Mouse (Mus musculus) embryonic facial prominence, embryonic 12.5 days (tissue): ENCODE measurements around the gene Zfp612. TPM values are rescaled to one million over a fixed set of nuclear protein-coding genes. Genes with fewer than 3 reads are reported as not detected.
"Not testable (repeated sequence)": the region's sequence is repeated elsewhere in the genome, so short reads cannot be mapped to it uniquely, and the experiment has no call there.

Experiments used
- ATAC-seq: fragments of 200-750 bp; cut with Nextera tagmentation; 2 replicates; pipeline ENCODE4 v1.8.0; 2017; ENCODE audit not compliant: insufficient number of reproducible peaks, insufficient read depth, low FRiP score, low TSS enrichment
- H3K27ac ChIP-seq: fragments of 300-500 bp; sonication (generic); 2 replicates; pipeline ENCODE4 v1.5.1; 2016; ENCODE audit warnings: mild to moderate bottlenecking
- H3K27me3 ChIP-seq: fragments of 300-500 bp; sonication (generic); 2 replicates; pipeline ENCODE4 v1.6.1; 2016; ENCODE audit warnings: mild to moderate bottlenecking, moderate library complexity
- H3K36me3 ChIP-seq: fragments of 300-500 bp; sonication (generic); 2 replicates; pipeline ENCODE4 v1.6.1; 2016; ENCODE audit warnings: mild to moderate bottlenecking
- H3K4me1 ChIP-seq: fragments of 300-500 bp; sonication (generic); 2 replicates; pipeline ENCODE4 v1.6.1; 2016
- H3K4me2 ChIP-seq: fragments of 300-500 bp; sonication (generic); replicated peaks from 2 replicates; pipeline ENCODE4 v1.6.1; 2016; ENCODE audit warnings: mild to moderate bottlenecking, moderate library complexity
- H3K4me3 ChIP-seq: fragments of 300-500 bp; sonication (generic); 2 replicates; pipeline ENCODE4 v1.5.1; 2016; ENCODE audit warnings: mild to moderate bottlenecking
- H3K9ac ChIP-seq: fragments of 300-500 bp; sonication (generic); 2 replicates; pipeline ENCODE4 v1.6.1; 2016; ENCODE audit warnings: mild to moderate bottlenecking, moderate library complexity
- H3K9me3 ChIP-seq: fragments of 300-500 bp; sonication (generic); 2 replicates; pipeline ENCODE4 v1.6.1; 2016; ENCODE audit warnings: mild to moderate bottlenecking, moderate library complexity
- WGBS: fragments of 180-500 bp; shearing (Covaris S2); methylation state at CpG from one replicate; pipeline ENCODE4 v1.1.7; 2016; 5-methylcytosine and 5-hydroxymethylcytosine counted together
- polyA plus RNA-seq: library from polyadenylated mRNA; unstranded; fragments of >200 nt; fragmentation: Nextera tagmentation; extraction: Ambion mirVana; gene quantifications from 2 replicates; pipeline ENCODE4 v1.2.1, GENCODE M21; 2016

Gene Zfp612
- polyA plus RNA-seq, result 11.2 and 11.8 TPM in 2 replicates

GRCm38 (mm10) chr8:110079282-110080221, at the start of gene Zfp612:
Zfp612 (plus strand) TSS chr8:110079746.
- Histone ChIP-seq H3K36me3 (peaks cover 7% of the 10 kb centered on the region; the same call in 1 of the 2 replicates), H3K9me3 (no peaks in the 10 kb centered on the region), H3K4me1 (peaks cover 6% of the 10 kb centered on the region; the same call in 1 of the 2 replicates), H3K27ac (no peak within 1 kb of the TSS), H3K9ac (peak within 1 kb of the TSS; percentile 67), H3K27me3 (no peaks in the 10 kb centered on the region), H3K4me2 (peak within 1 kb of the TSS; percentile 85), H3K4me3 (peak within 1 kb of the TSS; percentile 78)
- 6% methylated on average over 54 of the region's 54 CpGs for WGBS
- ATAC-seq, result peak; percentile 92

DNA sequence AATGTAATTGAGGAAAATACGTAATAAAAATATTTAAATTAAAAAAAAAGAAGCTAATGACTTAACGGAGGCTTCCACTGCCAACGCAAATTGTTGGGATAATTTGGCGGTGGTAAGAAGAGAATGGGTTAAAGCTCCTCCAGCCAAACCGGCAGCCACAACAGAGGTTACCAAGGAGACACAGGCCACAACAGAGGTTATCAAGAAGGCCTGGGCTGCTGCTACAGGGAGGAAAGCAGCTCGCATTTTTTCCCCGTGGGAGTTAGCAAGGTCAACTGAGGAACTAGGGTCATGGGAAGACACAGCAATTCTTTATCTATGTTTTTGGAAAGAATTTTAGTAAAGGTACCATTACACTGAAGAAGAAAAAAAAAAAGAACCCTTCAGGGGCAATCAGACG, 45.8 kb upstream of the Zfp612 start:
- H3K9me3 ChIP-seq, ATAC-seq, H3K36me3 ChIP-seq, H3K4me2 ChIP-seq, H3K9ac ChIP-seq, H3K4me1 ChIP-seq, H3K27me3 ChIP-seq, H3K4me3 ChIP-seq, H3K27ac ChIP-seq: not testable (repeated sequence)
- 25% methylated on average over 8 of the region's 8 CpGs for WGBS

GRCm38 (mm10) chr8:110034331-110034730, 45.2 kb upstream of the Zfp612 start:
- H3K4me3 ChIP-seq, result no peak overlapping the region
- ATAC-seq, result no peak
- H3K4me2 ChIP-seq, result no peak overlapping the region
- no peak overlapping the region for H3K9ac ChIP-seq
- H3K4me1 ChIP-seq, result no peaks in the 10 kb centered on the region
- WGBS, result 62% methylated on average over 4 of the region's 4 CpGs
- H3K27me3 ChIP-seq, result 0 out of 2 replicates have a peak, but pooled peaks cover 7% of the 10 kb centered on the region
- H3K27ac ChIP-seq, result no peak overlapping the region
- no peaks in the 10 kb centered on the region; the same call in 1 of the 2 replicates for H3K9me3 ChIP-seq
- no peaks in the 10 kb centered on the region for H3K36me3 ChIP-seq

GRCm38 (mm10) chr8:110036156-110036555, 43.4 kb upstream of the Zfp612 start:
- Histone ChIP-seq H3K4me3 (no peak overlapping the region), H3K36me3 (no peaks in the 10 kb centered on the region), H3K9ac (no peak overlapping the region), H3K4me2 (no peak overlapping the region), H3K27ac (no peak overlapping the region), H3K9me3 (no peaks in the 10 kb centered on the region), H3K4me1 (no peaks in the 10 kb centered on the region), H3K27me3 (0 out of 2 replicates have a peak, but pooled peaks cover 8% of the 10 kb centered on the region)
- 88% methylated on average over 2 of the region's 2 CpGs for WGBS
- no peak for ATAC-seq

DNA sequence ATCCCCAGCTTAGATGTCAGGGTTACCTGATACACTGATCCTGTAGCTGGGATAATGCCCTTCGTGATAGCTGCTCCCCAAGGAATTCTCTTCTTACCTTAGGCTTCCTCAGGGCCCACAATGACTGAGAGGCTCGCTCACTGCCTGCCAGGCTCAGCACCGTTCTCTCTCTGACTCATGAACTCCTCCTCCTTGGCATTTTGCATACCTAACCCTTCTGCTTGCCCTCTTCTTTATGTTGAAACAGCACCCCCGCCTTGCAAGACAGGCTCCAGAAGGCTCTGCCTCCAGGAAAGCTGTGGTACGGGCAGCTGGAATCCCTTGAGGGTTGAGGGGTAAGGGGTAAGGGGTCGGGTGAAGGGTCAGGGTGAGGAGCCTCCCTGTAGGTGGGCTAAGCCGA, 40.3 kb upstream of the Zfp612 start:
- ATAC-seq, result no peak
- H3K27me3 ChIP-seq, result 0 out of 2 replicates have a peak, but pooled peaks cover 8% of the 10 kb centered on the region
- H3K36me3 ChIP-seq, result no peaks in the 10 kb centered on the region
- no peak overlapping the region for H3K4me3 ChIP-seq
- H3K27ac ChIP-seq, result no peak overlapping the region
- H3K4me1 ChIP-seq, result no peaks in the 10 kb centered on the region
- H3K9ac ChIP-seq, result no peak overlapping the region
- no peaks in the 10 kb centered on the region for H3K9me3 ChIP-seq
- no peak overlapping the region for H3K4me2 ChIP-seq
- WGBS, result 27% methylated on average over 7 of the region's 7 CpGs

- WGBS, result 77% methylated on average over 5 of the region's 5 CpGs
- H3K27ac ChIP-seq, result no peak within 1 kb of the TSS
- no peak within 1 kb of the TSS for H3K4me2 ChIP-seq
- H3K27me3 ChIP-seq, result 0 out of 2 replicates have a peak, but pooled peaks cover 6% of the 10 kb centered on the region
- H3K9ac ChIP-seq, result no peak within 1 kb of the TSS
- H3K4me1 ChIP-seq, result no peaks in the 10 kb centered on the region
- no peak for ATAC-seq
- H3K9me3 ChIP-seq, result no peaks in the 10 kb centered on the region
- no peaks in the 10 kb centered on the region for H3K36me3 ChIP-seq
- H3K4me3 ChIP-seq, result no peak within 1 kb of the TSS
Measured at GRCm38 (mm10) chr8:110039659-110040058, 39.9 kb upstream of the Zfp612 start, which contains the start of gene Chst4. Chst4 (minus strand) TSS chr8:110039740.

DNA sequence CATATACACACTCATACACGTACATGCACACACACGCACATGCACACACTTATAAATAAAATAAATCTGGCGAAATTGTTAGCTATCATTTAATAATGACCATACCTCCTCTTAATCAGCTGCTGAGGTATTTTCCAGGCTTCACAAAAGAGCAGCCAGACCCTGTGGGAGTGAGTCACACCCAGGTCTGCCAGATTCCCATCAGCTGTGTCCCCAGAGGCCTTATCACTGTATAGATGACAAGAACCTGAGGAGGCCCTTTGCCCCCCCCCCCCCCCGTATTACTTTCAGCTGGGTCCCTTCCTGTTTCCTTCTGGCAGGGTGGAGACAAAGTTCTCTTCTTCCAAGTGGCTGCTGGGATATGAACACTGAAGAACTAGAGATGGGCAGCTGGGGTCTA, 39.0 kb upstream of the Zfp612 start:
- Histone ChIP-seq H3K4me3 (no peak overlapping the region), H3K27me3 (0 out of 2 replicates have a peak, but pooled peaks cover 3% of the 10 kb centered on the region), H3K36me3 (no peaks in the 10 kb centered on the region), H3K9ac (no peak overlapping the region), H3K4me2 (no peak overlapping the region), H3K9me3 (no peaks in the 10 kb centered on the region), H3K4me1 (no peaks in the 10 kb centered on the region), H3K27ac (no peak overlapping the region)
- 75% methylated on average over 4 of the region's 4 CpGs for WGBS
- no peak for ATAC-seq

DNA sequence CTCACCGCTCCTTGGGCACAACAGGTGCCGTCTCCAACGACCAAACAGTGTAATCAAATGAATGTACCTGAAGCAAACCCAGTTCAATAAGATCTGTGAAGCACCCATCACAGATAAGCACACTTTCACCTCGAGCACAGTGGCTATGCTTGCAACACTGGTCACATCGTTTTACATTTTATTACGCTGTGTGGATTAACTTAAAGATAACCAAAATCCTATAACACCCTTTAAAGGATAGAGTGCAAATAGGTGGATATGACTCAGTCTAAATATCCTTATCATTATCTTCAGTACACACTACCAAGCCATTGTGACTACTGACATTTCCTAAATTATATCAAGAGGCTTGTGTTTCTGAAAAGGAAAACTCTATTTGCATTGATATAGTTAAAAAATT, 28.3 kb upstream of the Zfp612 start:
- H3K9me3 ChIP-seq, result no peaks in the 10 kb centered on the region
- no peak overlapping the region for H3K9ac ChIP-seq
- WGBS, result 80% methylated on average over 6 of the region's 6 CpGs
- no peak overlapping the region for H3K4me2 ChIP-seq
- H3K4me3 ChIP-seq, result no peak overlapping the region
- ATAC-seq, result no peak
- H3K27me3 ChIP-seq, result no peaks in the 10 kb centered on the region
- H3K27ac ChIP-seq, result no peak overlapping the region
- H3K36me3 ChIP-seq, result no peaks in the 10 kb centered on the region
- H3K4me1 ChIP-seq, result no peaks in the 10 kb centered on the region

- Histone ChIP-seq H3K36me3 (no peaks in the 10 kb centered on the region), H3K27ac (no peak overlapping the region), H3K4me2 (no peak overlapping the region), H3K4me1 (no peaks in the 10 kb centered on the region), H3K4me3 (no peak overlapping the region), H3K9me3 (no peaks in the 10 kb centered on the region), H3K27me3 (no peaks in the 10 kb centered on the region), H3K9ac (no peak overlapping the region)
- 77% methylated on average over 8 of the region's 8 CpGs for WGBS
- no peak for ATAC-seq
Measured at GRCm38 (mm10) chr8:110058207-110058606, 21.3 kb upstream of the Zfp612 start.

GRCm38 (mm10) chr8:110064161-110064560, 15.4 kb upstream of the Zfp612 start:
- 80% methylated on average over 9 of the region's 9 CpGs for WGBS
- Histone ChIP-seq H3K27ac (no peak overlapping the region), H3K4me2 (no peak overlapping the region), H3K36me3 (no peaks in the 10 kb centered on the region), H3K4me1 (no peaks in the 10 kb centered on the region), H3K9ac (no peak overlapping the region), H3K27me3 (no peaks in the 10 kb centered on the region), H3K9me3 (no peaks in the 10 kb centered on the region), H3K4me3 (no peak overlapping the region)
- ATAC-seq, result no peak

DNA sequence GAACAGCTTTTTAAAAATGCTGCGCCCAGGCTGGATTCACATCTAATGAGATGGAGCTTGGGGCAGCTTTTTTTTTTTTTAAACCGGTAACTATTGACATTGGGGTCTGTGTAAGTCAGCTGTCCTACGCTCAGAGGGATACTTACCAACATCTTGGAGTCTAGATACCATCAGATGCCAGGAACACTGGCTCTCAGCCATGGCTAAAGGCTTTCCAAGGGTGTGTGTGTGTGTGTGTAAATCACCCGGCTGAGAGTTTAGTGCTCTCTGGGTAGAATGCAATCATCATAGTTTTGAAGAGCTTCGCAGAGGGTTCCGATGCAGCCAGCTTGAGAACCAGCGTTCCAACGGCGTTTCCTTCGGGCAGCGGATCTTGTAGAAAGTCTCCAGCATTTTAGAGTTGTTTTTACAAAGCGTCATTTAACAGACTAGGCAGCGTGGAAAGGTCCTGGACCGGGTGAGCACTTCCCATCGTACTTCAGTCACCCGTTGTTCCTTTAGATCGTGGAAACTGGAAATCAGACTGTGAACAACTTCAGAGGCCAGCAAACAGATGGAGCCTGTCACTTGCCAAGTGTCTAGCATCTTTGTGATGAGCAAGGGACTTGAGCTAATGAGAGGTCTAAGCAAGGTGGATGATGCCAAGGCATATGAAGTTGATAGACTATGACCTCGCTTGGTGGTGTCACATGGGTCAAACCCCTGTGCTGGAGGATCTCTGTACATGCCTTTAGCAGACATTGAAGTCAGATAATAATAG, 14.8 kb upstream of the Zfp612 start:
- no peaks in the 10 kb centered on the region for H3K4me1 ChIP-seq
- H3K27me3 ChIP-seq, result no peaks in the 10 kb centered on the region
- H3K4me3 ChIP-seq, result no peak overlapping the region
- H3K4me2 ChIP-seq, result no peak overlapping the region
- H3K27ac ChIP-seq, result no peak overlapping the region
- no peak overlapping the region for H3K9ac ChIP-seq
- WGBS, result 91% methylated on average over 18 of the region's 18 CpGs
- no peaks in the 10 kb centered on the region for H3K9me3 ChIP-seq
- no peaks in the 10 kb centered on the region for H3K36me3 ChIP-seq
- ATAC-seq, result no peak
